Mouse (Mus musculus) liver, embryonic 13.5 days (tissue): ENCODE data around the gene Espl1. TPM values are rescaled to one million over a fixed set of nuclear protein-coding genes. Genes with fewer than 3 reads are reported as not detected.
A peak's percentile ranks its signal among the peaks of the same experiment; 100 is the strongest.

Source experiments
- ATAC-seq: fragments of 200-750 bp; cut with Nextera tagmentation; 2 replicates; pipeline ENCODE4 v1.8.0; 2017; ENCODE audit warnings: low read depth, mild to moderate bottlenecking, moderate number of reproducible peaks, moderate library complexity
- DNase-seq: peaks from one replicate; pipeline ENCODE4 v3.0.0; 2022
- H3K27ac ChIP-seq: fragments of 300-500 bp; sonication (generic); 2 replicates; pipeline ENCODE4 v1.5.1; 2015; ENCODE audit warnings: moderate library complexity, mild to moderate bottlenecking, inconsistent platforms
- H3K27me3 ChIP-seq: fragments of 300-500 bp; sonication (generic); 2 replicates; pipeline ENCODE4 v1.6.1; 2015; ENCODE audit warnings: mild to moderate bottlenecking, inconsistent platforms
- H3K36me3 ChIP-seq: fragments of 300-500 bp; sonication (generic); 2 replicates; pipeline ENCODE4 v1.6.1; 2015; ENCODE audit warnings: mild to moderate bottlenecking, inconsistent platforms
- H3K4me1 ChIP-seq: fragments of 300-500 bp; sonication (generic); replicated peaks from 2 replicates; pipeline ENCODE4 v1.6.1; 2015; ENCODE audit warnings: inconsistent platforms
- H3K4me2 ChIP-seq: fragments of 300-500 bp; sonication (generic); 2 replicates; pipeline ENCODE4 v1.6.1; 2015; ENCODE audit warnings: inconsistent platforms, mild to moderate bottlenecking, moderate library complexity
- H3K4me3 ChIP-seq: fragments of 300-500 bp; sonication (generic); replicated peaks from 2 replicates; pipeline ENCODE4 v1.5.1; 2015; ENCODE audit warnings: mild to moderate bottlenecking, inconsistent platforms
- H3K9ac ChIP-seq: fragments of 300-500 bp; sonication (generic); 2 replicates; pipeline ENCODE4 v1.6.1; 2015; ENCODE audit warnings: mild to moderate bottlenecking, inconsistent platforms
- H3K9me3 ChIP-seq: fragments of 300-500 bp; sonication (generic); replicated peaks from 2 replicates; pipeline ENCODE4 v1.6.1; 2016; ENCODE audit warnings: inconsistent platforms
- WGBS: fragments of 180-500 bp; shearing (Covaris S2); methylation state at CpG from one replicate; pipeline ENCODE4 v1.1.7; 2015; ENCODE audit not compliant: insufficient replicate concordance; 5-methylcytosine and 5-hydroxymethylcytosine counted together
- polyA plus RNA-seq: library from polyadenylated mRNA; unstranded; fragments of >200 nt; fragmentation: Nextera tagmentation; extraction: Ambion mirVana; gene quantifications from 2 replicates; pipeline ENCODE4 v1.2.1, GENCODE M21; 2015

Gene Espl1
- polyA plus RNA-seq, 1 experiment from 2014 or later = 23.3 TPM

- Histone ChIP-seq H3K36me3 (no peaks in the 10 kb centered on the region), H3K9ac (no peak overlapping the region), H3K27me3 (peaks cover 88% of the 10 kb centered on the region), H3K4me3 (0 out of 2 replicates have a peak overlapping the region, but pooled peaks have one; percentile 6), H3K4me2 (peak overlapping the region; percentile 29; the same call in 1 of the 2 replicates), H3K27ac (no peak overlapping the region), H3K4me1 (peaks cover 35% of the 10 kb centered on the region), H3K9me3 (no peaks in the 10 kb centered on the region)
- ATAC-seq (no peak), DNase-seq (no peak)
- WGBS = 4% methylated on average over 25 of the region's 25 CpGs
These were observed 62.1 kb downstream of the Espl1 start for GRCm38 (mm10) chr15:102358126-102358525.

- Histone ChIP-seq H3K4me2 (no peak overlapping the region), H3K27ac (no peak overlapping the region), H3K9me3 (no peaks in the 10 kb centered on the region), H3K27me3 (peaks cover 91% of the 10 kb centered on the region), H3K4me3 (no peak overlapping the region), H3K36me3 (no peaks in the 10 kb centered on the region), H3K9ac (no peak overlapping the region), H3K4me1 (peaks cover 35% of the 10 kb centered on the region)
- 30% methylated on average over 5 of the region's 5 CpGs for WGBS
- no peak for ATAC-seq
- no peak for DNase-seq
These were observed 62.8 kb downstream of the Espl1 start for GRCm38 (mm10) chr15:102358834-102359233.

DNA sequence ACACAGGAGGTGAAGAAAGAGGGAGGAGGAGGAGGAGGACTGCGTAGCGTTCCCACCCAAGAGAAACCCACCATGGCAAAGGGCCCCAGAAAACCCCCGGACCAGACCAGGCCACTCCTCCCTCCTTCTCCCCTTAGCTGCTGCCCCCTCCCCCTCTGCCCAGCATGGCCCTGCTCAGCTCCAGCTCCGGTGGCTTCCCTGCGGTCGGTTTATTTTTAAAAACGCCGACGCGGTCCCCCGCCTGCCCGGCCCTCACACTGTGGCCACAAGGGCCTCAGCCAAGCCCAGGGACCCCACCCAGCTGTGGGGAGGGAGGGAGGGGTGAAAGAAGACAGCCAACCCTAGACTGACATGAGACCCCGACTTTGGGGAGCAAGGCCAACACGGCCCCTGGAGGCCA lies 66.6 kb downstream of the Espl1 start:
- 9% methylated on average over 14 of the region's 14 CpGs for WGBS
- H3K4me1 ChIP-seq = peaks cover 21% of the 10 kb centered on the region
- H3K9ac ChIP-seq = 0 out of 2 replicates have a peak overlapping the region, but pooled peaks have one; percentile 26
- H3K4me3 ChIP-seq = no peak overlapping the region; the same call in 1 of the 2 replicates
- peak overlapping the region; percentile 42 for H3K4me2 ChIP-seq
- no peaks in the 10 kb centered on the region for H3K36me3 ChIP-seq
- no peak overlapping the region for H3K27ac ChIP-seq
- H3K27me3 ChIP-seq = peaks cover 91% of the 10 kb centered on the region
- DNase-seq (no peak), ATAC-seq (no peak)
- no peaks in the 10 kb centered on the region for H3K9me3 ChIP-seq

- ATAC-seq = no peak
- 44% methylated on average over 1 of the region's 1 CpGs for WGBS
- Histone ChIP-seq H3K4me1 (peaks cover 12% of the 10 kb centered on the region), H3K27ac (no peak overlapping the region), H3K4me2 (no peak overlapping the region), H3K9ac (no peak overlapping the region), H3K36me3 (no peaks in the 10 kb centered on the region), H3K9me3 (no peaks in the 10 kb centered on the region), H3K27me3 (peaks cover 90% of the 10 kb centered on the region), H3K4me3 (no peak overlapping the region)
- no peak for DNase-seq
These were observed 68.6 kb downstream of the Espl1 start for GRCm38 (mm10) chr15:102364678-102365077.

DNA sequence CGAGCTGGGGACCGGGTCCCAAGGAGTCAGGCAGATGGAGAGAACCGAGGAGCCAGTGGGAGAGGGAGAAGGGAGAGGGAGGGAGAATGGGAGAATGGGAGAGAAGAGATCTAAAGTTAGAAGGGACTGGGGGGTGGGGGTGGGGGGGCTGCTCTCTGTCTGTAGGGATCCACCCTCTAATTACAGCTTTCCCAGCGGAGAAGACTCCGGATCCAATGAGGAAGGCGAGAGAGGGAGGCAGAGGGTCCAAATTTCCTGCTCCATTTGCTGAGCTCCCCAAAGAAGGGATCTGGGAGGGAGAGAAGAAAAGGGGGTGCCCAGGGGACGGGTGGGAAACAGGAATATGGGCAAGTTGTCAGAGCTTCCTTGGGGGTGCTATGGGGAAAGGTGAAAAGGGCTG lies 70.2 kb downstream of the Espl1 start:
- peaks cover 94% of the 10 kb centered on the region for H3K27me3 ChIP-seq
- H3K36me3 ChIP-seq = no peaks in the 10 kb centered on the region
- no peak overlapping the region for H3K9ac ChIP-seq

GRCm38 (mm10) chr15:102366733-102367344 lies 70.8 kb downstream of the Espl1 start, which contains the start of gene Sp7:
Gene Sp7 (minus strand): TSS chr15:102367182.
- WGBS = 9% methylated on average over 15 of the region's 15 CpGs
- Histone ChIP-seq H3K27ac (no peak within 1 kb of the TSS), H3K4me3 (0 out of 2 replicates have a peak within 1 kb of the TSS, but pooled peaks have one; percentile 20), H3K36me3 (no peaks in the 10 kb centered on the region), H3K9ac (no peak within 1 kb of the TSS), H3K27me3 (peaks cover 96% of the 10 kb centered on the region), H3K4me1 (peaks cover 18% of the 10 kb centered on the region), H3K9me3 (no peaks in the 10 kb centered on the region), H3K4me2 (peak within 1 kb of the TSS; percentile 35; the same call in 1 of the 2 replicates)
- ATAC-seq = no peak
- no peak for DNase-seq

More for the DNA sequence above, 70.2 kb downstream of the Espl1 start:
- ATAC-seq (no peak), DNase-seq (no peak)
- no peak overlapping the region for H3K27ac ChIP-seq
- H3K4me1 ChIP-seq = peaks cover 18% of the 10 kb centered on the region
- peak overlapping the region; percentile 35; the same call in 1 of the 2 replicates for H3K4me2 ChIP-seq
- no peak overlapping the region for H3K4me3 ChIP-seq
- 22% methylated on average over 7 of the region's 7 CpGs for WGBS
- no peaks in the 10 kb centered on the region for H3K9me3 ChIP-seq

- H3K9me3 ChIP-seq = no peaks in the 10 kb centered on the region
- no peaks in the 10 kb centered on the region for H3K36me3 ChIP-seq
- DNase-seq (no peak), ATAC-seq (no peak)
- 14% methylated on average over 13 of the region's 13 CpGs for WGBS
- H3K9ac ChIP-seq = no peak overlapping the region
- peaks cover 83% of the 10 kb centered on the region for H3K27me3 ChIP-seq
- H3K4me2 ChIP-seq = no peak overlapping the region
- H3K4me3 ChIP-seq = no peak overlapping the region
- H3K27ac ChIP-seq = no peak overlapping the region
- H3K4me1 ChIP-seq = peaks cover 9% of the 10 kb centered on the region
These were observed 73.9 kb downstream of the Espl1 start for GRCm38 (mm10) chr15:102369972-102370371.

- Histone ChIP-seq H3K27ac (no peak overlapping the region), H3K4me2 (peak overlapping the region; percentile 28), H3K4me3 (no peak overlapping the region), H3K9me3 (no peaks in the 10 kb centered on the region), H3K9ac (0 out of 2 replicates have a peak overlapping the region, but pooled peaks have one; percentile 4), H3K27me3 (peaks cover 83% of the 10 kb centered on the region), H3K36me3 (no peaks in the 10 kb centered on the region), H3K4me1 (peaks cover 9% of the 10 kb centered on the region)
- ATAC-seq (peak; percentile 45; the same call in 1 of the 2 replicates), DNase-seq (no peak)
- WGBS = 14% methylated on average over 10 of the region's 10 CpGs
These were observed 74.7 kb downstream of the Espl1 start for GRCm38 (mm10) chr15:102370727-102371126.

Other genes starting within 250 kb of the Espl1 start
- gene Eif4b, start 222.5 kb upstream of the Espl1 start, polyA plus RNA-seq = 67.5 and 79.6 TPM in 2 replicates
- gene Tns2, start 195.9 kb upstream of the Espl1 start, polyA plus RNA-seq = 4.4 and 5.0 TPM in 2 replicates
- gene Spryd3, start 160.0 kb upstream of the Espl1 start, polyA plus RNA-seq = 13.1 and 13.7 TPM in 2 replicates
- gene Igfbp6, start 151.9 kb upstream of the Espl1 start, polyA plus RNA-seq = 1.1 and 1.2 TPM in 2 replicates
- gene Soat2, start 145.7 kb upstream of the Espl1 start, polyA plus RNA-seq = 31.0 and 31.3 TPM in 2 replicates
- gene Zfp740, start 93.0 kb upstream of the Espl1 start, polyA plus RNA-seq = 14.8 and 21.8 TPM in 2 replicates
- 20.8 and 22.0 TPM in 2 replicates for gene Csad, start 91.5 kb upstream of the Espl1 start, polyA plus RNA-seq
- gene Itgb7, start 64.3 kb upstream of the Espl1 start, polyA plus RNA-seq = 5.5 and 6.5 TPM in 2 replicates
- gene Rarg, start 38.7 kb upstream of the Espl1 start, polyA plus RNA-seq = 2.5 and 3.0 TPM in 2 replicates
- gene Gm9918, start 25.7 kb upstream of the Espl1 start, polyA plus RNA-seq = not detected in 2 replicates
- 29.0 and 33.7 TPM in 2 replicates for gene Mfsd5, start 16.8 kb upstream of the Espl1 start, polyA plus RNA-seq
- gene Pfdn5, start 29.9 kb downstream of the Espl1 start, polyA plus RNA-seq = 133 and 151 TPM in 2 replicates
- 46.0 and 48.6 TPM in 2 replicates for gene Myg1, start 35.4 kb downstream of the Espl1 start, polyA plus RNA-seq
- 60.9 and 61.9 TPM in 2 replicates for gene Aaas, start 54.5 kb downstream of the Espl1 start, polyA plus RNA-seq
- 0.07 and 0.09 TPM in 2 replicates for gene Sp7, start 70.9 kb downstream of the Espl1 start, polyA plus RNA-seq
- 4.0 and 4.3 TPM in 2 replicates for gene Sp1, start 109.9 kb downstream of the Espl1 start, polyA plus RNA-seq
- gene Amhr2, start 149.1 kb downstream of the Espl1 start, polyA plus RNA-seq = 0.14 and 0.42 TPM in 2 replicates
- gene Prr13, start 162.8 kb downstream of the Espl1 start, polyA plus RNA-seq = 108 and 112 TPM in 2 replicates
- gene Pcbp2, start 174.3 kb downstream of the Espl1 start, polyA plus RNA-seq = 91.4 and 92.1 TPM in 2 replicates
- gene Gm10337, start 207.5 kb downstream of the Espl1 start, polyA plus RNA-seq = not detected in 2 replicates
- gene Map3k12, start 220.8 kb downstream of the Espl1 start, polyA plus RNA-seq = 1.8 and 2.1 TPM in 2 replicates
- 52.2 and 55.4 TPM in 2 replicates for gene Tarbp2, start 221.9 kb downstream of the Espl1 start, polyA plus RNA-seq
- gene Npff, start 228.7 kb downstream of the Espl1 start, polyA plus RNA-seq = 0.93 and 1.1 TPM in 2 replicates